Mouse (Mus musculus) olfactory bulb, adult 2 months (tissue): Measurements from ENCODE around the gene Dlgap4.

Experiments used
- CTCF ChIP-seq: fragments of 200-500 bp; IDR thresholded peaks from 2 replicates; pipeline ENCODE4 v1.5.1; 2012; ENCODE audit warnings: low read depth, mild to moderate bottlenecking, low read length, moderate library complexity; ENCODE audit not compliant: insufficient read depth
- POLR2A ChIP-seq: fragments of 200-500 bp; IDR thresholded peaks from 2 replicates; pipeline ENCODE4 v1.6.1; 2012; ENCODE audit warnings: mild to moderate bottlenecking, low read depth, low read length, moderate library complexity; ENCODE audit not compliant: insufficient read depth

- TF ChIP-seq CTCF (no peak), POLR2A (no peak)
Measured at GRCm38 (mm10) chr2:156673881-156674669, 60.6 kb downstream of the Dlgap4 start.
